Mouse (Mus musculus): ENCODE data around the gene Ybx2.

The Ybx2 gene

GRCm38 (mm10) chr11:69961841-69962240, 26.2 kb downstream of the Ybx2 start:
- peak in 1 of 2 experiments; percentile 55 for DNase-seq (ENCODE audit: low spot score in 2 of 2)

GRCm38 (mm10) chr11:69964650-69965270, 29.2 kb downstream of the Ybx2 start, which contains the start of gene Cldn7:
TSS of gene Cldn7 (plus strand) at chr11:69964779.
- DNase-seq (ENCODE audit: low spot score in 2 of 2): no peak

GRCm38 (mm10) chr11:69965271-69966005, 29.8 kb downstream of the Ybx2 start:
- DNase-seq (ENCODE audit: low spot score in 2 of 2): no peak

- no peak for DNase-seq (ENCODE audit: low spot score in 2 of 2)
Observed at GRCm38 (mm10) chr11:69966006-69966859, 30.6 kb downstream of the Ybx2 start.

- no peak for DNase-seq (ENCODE audit: low spot score in 2 of 2)
Observed at GRCm38 (mm10) chr11:69966860-69967517, 31.4 kb downstream of the Ybx2 start.

- DNase-seq (ENCODE audit: low spot score in 2 of 2): no peak
Observed at GRCm38 (mm10) chr11:69968793-69969192, 33.2 kb downstream of the Ybx2 start.

GRCm38 (mm10) chr11:69970222-69970621, 34.6 kb downstream of the Ybx2 start:
- no peak for DNase-seq (ENCODE audit: low spot score in 2 of 2)

- DNase-seq (ENCODE audit: low spot score in 2 of 2): no peak
Observed at GRCm38 (mm10) chr11:69970775-69971174, 35.2 kb downstream of the Ybx2 start.

GRCm38 (mm10) chr11:69974907-69975306, 39.3 kb downstream of the Ybx2 start:
- no peak for DNase-seq (ENCODE audit: low spot score in 2 of 2)

- DNase-seq (ENCODE audit: low spot score in 2 of 2): no peak
Observed at GRCm38 (mm10) chr11:69976271-69976670, 40.7 kb downstream of the Ybx2 start.

GRCm38 (mm10) chr11:69979827-69980195, 44.2 kb downstream of the Ybx2 start:
- no peak for DNase-seq (ENCODE audit: low spot score in 2 of 2)

GRCm38 (mm10) chr11:69980196-69981140, 44.9 kb downstream of the Ybx2 start:
- DNase-seq (ENCODE audit: low spot score in 2 of 2): peak; percentile 93 to 95

GRCm38 (mm10) chr11:69981141-69981762, 45.7 kb downstream of the Ybx2 start, which contains the start of gene Ctdnep1:
TSS of gene Ctdnep1 (plus strand) at chr11:69981156.
- DNase-seq (ENCODE audit: low spot score in 2 of 2): peak; percentile 33 to 75

GRCm38 (mm10) chr11:69982225-69982624, 46.6 kb downstream of the Ybx2 start, which contains the start of gene Elp5:
TSS of gene Elp5 (minus strand) at chr11:69982517.
- no peak for DNase-seq (ENCODE audit: low spot score in 2 of 2)

- DNase-seq (ENCODE audit: low spot score in 2 of 2): peak in 1 of 2 experiments; percentile 40
Observed at GRCm38 (mm10) chr11:69982877-69983276, 47.3 kb downstream of the Ybx2 start.

- DNase-seq (ENCODE audit: low spot score in 2 of 2): no peak
Observed at GRCm38 (mm10) chr11:69983377-69983776, 47.8 kb downstream of the Ybx2 start.

- no peak for DNase-seq (ENCODE audit: low spot score in 2 of 2)
Observed at GRCm38 (mm10) chr11:69984431-69984830, 48.8 kb downstream of the Ybx2 start.

- DNase-seq (ENCODE audit: low spot score in 2 of 2): no peak
Observed at GRCm38 (mm10) chr11:69989949-69990348, 54.4 kb downstream of the Ybx2 start.
